Mouse (Mus musculus): ENCODE data around the gene Kcne2. TPM values are rescaled to one million over a fixed set of nuclear protein-coding genes. Genes with fewer than 3 reads are reported as not detected.

Gene Kcne2
- polyA plus RNA-seq, 1 experiment = 0.33 TPM

GRCm38 (mm10) chr16:92302506-92302905 lies 10.3 kb downstream of the Kcne2 start:
- Histone ChIP-seq H3K4me3 (ENCODE audit: insufficient read depth, low read length) (peak overlapping the region; percentile 72; the same call in 1 of the 2 replicates), H3K27ac (ENCODE audit: insufficient read depth, low read length) (no peak overlapping the region), H3K4me1 (ENCODE audit: control insufficient read depth, insufficient read depth, low read length) (peaks cover 5% of the 10 kb centered on the region)
- no peak for TF ChIP-seq POLR2A (IDR thresholded peaks at IDR 0.05; ENCODE audit: extremely low read depth, insufficient read depth, low read length)
- no peak for TF ChIP-seq CTCF (IDR thresholded peaks at IDR 0.05; ENCODE audit: extremely low read depth, insufficient read depth, low read length)

- H3K4me1 ChIP-seq (ENCODE audit: control insufficient read depth, insufficient read depth, low read length) = peaks cover 5% of the 10 kb centered on the region
- H3K27ac ChIP-seq (ENCODE audit: insufficient read depth, low read length) = no peak overlapping the region
- H3K4me3 ChIP-seq (ENCODE audit: insufficient read depth, low read length) = no peak overlapping the region
- no peak for TF ChIP-seq CTCF (IDR thresholded peaks at IDR 0.05; ENCODE audit: extremely low read depth, insufficient read depth, low read length)
- TF ChIP-seq POLR2A (IDR thresholded peaks at IDR 0.05; ENCODE audit: extremely low read depth, insufficient read depth, low read length) = no peak
Measured at GRCm38 (mm10) chr16:92305519-92305918, 13.3 kb downstream of the Kcne2 start.

- no peak overlapping the region for H3K27ac ChIP-seq (ENCODE audit: insufficient read depth, low read length)
- no peak for TF ChIP-seq POLR2A (IDR thresholded peaks at IDR 0.05; ENCODE audit: extremely low read depth, insufficient read depth, low read length)
- TF ChIP-seq CTCF (IDR thresholded peaks at IDR 0.05; ENCODE audit: extremely low read depth, insufficient read depth, low read length) = no peak
- H3K4me1 ChIP-seq (ENCODE audit: control insufficient read depth, insufficient read depth, low read length) = no peaks in the 10 kb centered on the region
- H3K4me3 ChIP-seq (ENCODE audit: insufficient read depth, low read length) = no peak overlapping the region
Measured at GRCm38 (mm10) chr16:92307947-92308346, 15.8 kb downstream of the Kcne2 start.

- H3K27ac ChIP-seq (ENCODE audit: insufficient read depth, low read length) = no peak overlapping the region
- TF ChIP-seq CTCF (IDR thresholded peaks at IDR 0.05; ENCODE audit: extremely low read depth, insufficient read depth, low read length) (no peak), POLR2A (IDR thresholded peaks at IDR 0.05; ENCODE audit: extremely low read depth, insufficient read depth, low read length) (no peak)
- H3K4me1 ChIP-seq (ENCODE audit: control insufficient read depth, insufficient read depth, low read length) = no peaks in the 10 kb centered on the region
- no peak overlapping the region for H3K4me3 ChIP-seq (ENCODE audit: insufficient read depth, low read length)
Measured at GRCm38 (mm10) chr16:92309126-92309525, 16.9 kb downstream of the Kcne2 start.

GRCm38 (mm10) chr16:92313953-92314741 lies 22.0 kb downstream of the Kcne2 start:
- TF ChIP-seq CTCF (IDR thresholded peaks at IDR 0.05; ENCODE audit: extremely low read depth, insufficient read depth, low read length) (peak; percentile 91), POLR2A (IDR thresholded peaks at IDR 0.05; ENCODE audit: extremely low read depth, insufficient read depth, low read length) (no peak)
- Histone ChIP-seq H3K27ac (ENCODE audit: insufficient read depth, low read length) (no peak overlapping the region), H3K4me1 (ENCODE audit: control insufficient read depth, insufficient read depth, low read length) (peaks cover 2% of the 10 kb centered on the region; the same call in 1 of the 2 replicates)

GRCm38 (mm10) chr16:92316049-92316738 lies 24.0 kb downstream of the Kcne2 start:
- Histone ChIP-seq H3K4me3 (ENCODE audit: insufficient read depth, low read length) (no peak overlapping the region), H3K27ac (ENCODE audit: insufficient read depth, low read length) (no peak overlapping the region), H3K4me1 (ENCODE audit: control insufficient read depth, insufficient read depth, low read length) (peaks cover 2% of the 10 kb centered on the region; the same call in 1 of the 2 replicates)
- TF ChIP-seq POLR2A (IDR thresholded peaks at IDR 0.05; ENCODE audit: extremely low read depth, insufficient read depth, low read length) = no peak
- no peak for TF ChIP-seq CTCF (IDR thresholded peaks at IDR 0.05; ENCODE audit: extremely low read depth, insufficient read depth, low read length)

More at GRCm38 (mm10) chr16:92313953-92314741, 22.0 kb downstream of the Kcne2 start:
- H3K4me3 ChIP-seq (ENCODE audit: insufficient read depth, low read length) = no peak overlapping the region

GRCm38 (mm10) chr16:92319353-92320109 lies 27.3 kb downstream of the Kcne2 start:
- Histone ChIP-seq H3K27ac (ENCODE audit: insufficient read depth, low read length) (no peak overlapping the region), H3K4me1 (ENCODE audit: control insufficient read depth, insufficient read depth, low read length) (peaks cover 2% of the 10 kb centered on the region; the same call in 1 of the 2 replicates), H3K4me3 (ENCODE audit: insufficient read depth, low read length) (no peak overlapping the region)
- TF ChIP-seq CTCF (IDR thresholded peaks at IDR 0.05; ENCODE audit: extremely low read depth, insufficient read depth, low read length) = peak; percentile 31; the same call in 1 of the 2 replicates
- TF ChIP-seq POLR2A (IDR thresholded peaks at IDR 0.05; ENCODE audit: extremely low read depth, insufficient read depth, low read length) = no peak

- H3K27ac ChIP-seq (ENCODE audit: insufficient read depth, low read length) = no peak overlapping the region
- H3K4me1 ChIP-seq (ENCODE audit: control insufficient read depth, insufficient read depth, low read length) = peaks cover 2% of the 10 kb centered on the region; the same call in 1 of the 2 replicates
- no peak for TF ChIP-seq POLR2A (IDR thresholded peaks at IDR 0.05; ENCODE audit: extremely low read depth, insufficient read depth, low read length)
- no peak for TF ChIP-seq CTCF (IDR thresholded peaks at IDR 0.05; ENCODE audit: extremely low read depth, insufficient read depth, low read length)
- no peak overlapping the region for H3K4me3 ChIP-seq (ENCODE audit: insufficient read depth, low read length)
Measured at GRCm38 (mm10) chr16:92320361-92320760, 28.2 kb downstream of the Kcne2 start.

- H3K4me3 ChIP-seq (ENCODE audit: insufficient read depth, low read length) = no peak within 1 kb of the TSS
- no peak for TF ChIP-seq CTCF (IDR thresholded peaks at IDR 0.05; ENCODE audit: extremely low read depth, insufficient read depth, low read length)
- no peak for TF ChIP-seq POLR2A (IDR thresholded peaks at IDR 0.05; ENCODE audit: extremely low read depth, insufficient read depth, low read length)
Measured at GRCm38 (mm10) chr16:92321341-92321740, 29.2 kb downstream of the Kcne2 start, which contains the start of gene Fam243. Fam243 (minus strand) TSS chr16:92321441.

More at GRCm38 (mm10) chr16:92321341-92321740, 29.2 kb downstream of the Kcne2 start, which contains the start of gene Fam243:
- H3K4me1 ChIP-seq (ENCODE audit: control insufficient read depth, insufficient read depth, low read length) = peaks cover 2% of the 10 kb centered on the region; the same call in 1 of the 2 replicates
- no peak within 1 kb of the TSS for H3K27ac ChIP-seq (ENCODE audit: insufficient read depth, low read length)

All from cortical plate, adult 2 months (tissue).